Mouse (Mus musculus): ENCODE measurements around the gene Gm49450. TPM values are rescaled to one million over a fixed set of nuclear protein-coding genes. Genes with fewer than 3 reads are reported as not detected.
A peak's percentile ranks its signal among the peaks of the same experiment; 100 is the strongest.
"Not testable (repeated sequence)": the region's sequence is repeated elsewhere in the genome, so short reads cannot be mapped to it uniquely, and the experiment has no call there.

The Gm49450 gene
- total RNA-seq, 2 experiments from 2014 or later, result not detected

DNA sequence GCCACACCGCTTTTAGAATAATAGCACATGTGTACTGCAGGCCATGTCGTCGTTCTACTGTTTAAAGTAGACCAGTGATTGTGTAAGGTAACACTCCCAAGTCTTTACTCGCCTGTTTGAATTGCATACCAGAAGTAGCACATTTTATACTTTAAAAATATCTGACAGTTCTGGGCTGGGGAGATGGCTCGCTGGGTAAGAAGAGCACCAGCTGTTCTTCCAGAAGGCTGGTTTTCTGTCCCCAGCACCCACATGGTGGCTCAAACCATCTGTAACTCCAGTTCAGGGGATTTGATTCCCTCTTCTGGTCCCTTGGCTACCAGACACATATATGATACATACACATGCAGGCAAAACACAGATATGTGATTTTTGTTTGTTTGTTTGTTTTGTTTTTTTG, 4.1 kb upstream of the Gm49450 start:
- DNase-seq (ENCODE audit: low spot score in 2 of 2), result no peak

DNA sequence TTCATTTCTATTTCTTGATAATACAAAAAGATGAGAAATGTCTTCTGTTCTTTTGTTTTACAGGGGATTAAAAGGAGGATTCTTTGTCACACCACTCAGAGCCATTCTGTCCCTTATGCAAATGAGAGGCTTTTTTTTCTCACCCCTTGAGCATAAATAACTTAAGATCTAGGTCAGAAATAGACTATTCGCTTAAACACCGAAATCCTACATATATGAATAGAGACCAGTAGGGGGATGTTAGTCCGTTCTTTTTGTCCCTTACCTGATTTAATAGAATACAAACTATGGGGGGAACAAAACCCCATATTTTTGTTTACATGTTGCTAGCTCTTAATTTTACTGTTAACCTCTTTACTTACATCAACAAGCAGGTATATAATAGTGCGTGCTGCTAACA, 2.6 kb upstream of the Gm49450 start:
- DNase-seq (ENCODE audit: low spot score in 2 of 2), result no peak

DNA sequence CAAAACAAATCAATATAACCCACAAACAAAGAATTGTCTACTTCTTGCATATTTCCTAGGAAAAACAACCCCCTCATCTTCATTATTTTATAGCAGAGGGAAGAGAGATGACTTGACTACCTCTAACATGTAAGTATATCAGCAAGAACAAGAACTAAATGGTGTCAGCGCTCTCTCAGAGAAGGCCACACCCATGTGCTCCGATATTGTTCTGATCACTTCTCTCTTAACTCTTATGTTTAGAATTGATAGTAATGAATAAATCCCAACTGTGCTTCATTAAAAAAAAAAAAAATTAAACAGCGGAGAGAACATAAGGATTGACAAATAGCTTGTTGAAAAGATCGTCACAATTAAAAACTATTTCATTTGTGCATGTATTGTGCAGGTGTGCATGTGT, 2.0 kb upstream of the Gm49450 start:
- DNase-seq (ENCODE audit: low spot score in 2 of 2), result no peak

- DNase-seq (ENCODE audit: low spot score in 2 of 2), result no peak
Observed at GRCm38 (mm10) chr15:98954425-98955253, 1.3 kb upstream of the Gm49450 start.

DNA sequence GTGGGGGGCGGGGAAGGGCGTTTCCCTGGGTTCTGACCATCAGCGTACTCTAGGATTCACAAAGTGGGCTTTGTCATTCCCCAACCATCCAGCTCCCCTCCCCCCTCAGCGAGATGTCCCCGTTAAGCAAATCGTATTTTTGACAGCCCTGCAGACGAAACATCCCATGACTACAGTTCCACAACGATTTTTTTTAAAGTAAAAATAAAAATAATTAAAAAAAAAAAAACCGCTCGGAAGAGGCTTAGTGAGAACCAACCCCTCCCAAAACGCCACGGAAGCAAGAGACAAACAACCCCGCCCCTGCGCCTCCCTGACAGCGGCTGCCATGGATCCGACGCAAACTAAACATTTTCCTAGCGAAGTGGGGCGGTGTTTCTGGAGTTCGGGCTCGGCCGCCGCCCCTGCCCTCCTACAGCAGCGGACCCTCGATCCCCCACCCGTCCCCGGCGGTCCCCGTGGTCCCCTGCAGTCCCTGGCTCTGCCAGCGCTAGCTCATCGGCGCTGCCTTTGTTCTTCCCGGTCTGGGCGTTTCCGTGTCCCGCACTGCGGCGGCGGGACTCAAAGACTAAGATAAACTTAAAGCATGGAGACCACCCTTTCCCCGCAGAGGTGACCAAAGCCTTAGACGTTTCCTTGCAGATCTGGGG, 475 bp downstream of the Gm49450 start:
- peak; percentile 65 to 72 for DNase-seq (ENCODE audit: low spot score in 2 of 2)

GRCm38 (mm10) chr15:98952063-98952455, 1.3 kb downstream of the Gm49450 start:
- DNase-seq (ENCODE audit: low spot score in 2 of 2), result no peak

- DNase-seq (ENCODE audit: low spot score in 2 of 2), result not testable (repeated sequence)
Observed at GRCm38 (mm10) chr15:98951122-98952062, 2.0 kb downstream of the Gm49450 start.

DNA sequence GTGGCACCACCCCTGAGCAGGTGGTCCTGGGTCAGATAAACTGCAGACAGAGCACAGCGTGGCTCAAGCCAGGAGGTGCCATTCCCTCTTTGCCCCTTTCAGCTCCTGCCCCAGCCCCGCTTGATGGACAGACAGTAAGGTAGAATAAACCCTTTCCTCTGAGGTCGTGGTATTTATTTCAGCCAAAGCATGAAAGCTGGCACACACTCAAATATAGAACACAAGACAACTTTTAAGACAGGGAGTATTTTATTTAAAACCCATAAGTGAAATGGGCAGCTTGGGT, 3.8 kb downstream of the Gm49450 start:
- no peak for DNase-seq (ENCODE audit: low spot score in 2 of 2)

- DNase-seq (ENCODE audit: low spot score in 2 of 2), result no peak
Observed at GRCm38 (mm10) chr15:98948857-98949606, 4.3 kb downstream of the Gm49450 start.

- no peak for DNase-seq (ENCODE audit: low spot score in 2 of 2)
Observed at GRCm38 (mm10) chr15:98948382-98948781, 5.0 kb downstream of the Gm49450 start.

DNA sequence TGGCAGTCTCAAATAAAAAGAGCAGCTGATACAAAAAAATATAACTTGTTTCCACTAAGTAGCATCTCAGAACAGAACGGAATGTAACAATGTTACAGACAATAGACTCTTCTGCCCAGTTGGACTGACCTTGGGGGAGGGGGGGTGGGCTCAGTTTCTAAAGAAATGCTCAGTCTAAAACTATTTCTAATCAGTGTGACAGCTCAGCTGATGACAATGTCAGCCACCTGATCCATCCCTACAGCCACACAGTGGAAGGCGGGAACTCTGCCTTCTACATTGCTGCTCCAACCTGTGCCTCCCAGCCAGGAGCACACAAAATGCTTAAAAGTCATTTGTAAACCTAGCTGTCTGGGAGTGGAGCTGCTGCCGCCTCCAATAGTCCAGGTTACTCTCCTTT, 5.5 kb downstream of the Gm49450 start:
- DNase-seq (ENCODE audit: low spot score in 2 of 2), result no peak

- DNase-seq (ENCODE audit: low spot score in 2 of 2), result no peak
Observed at GRCm38 (mm10) chr15:98943133-98943532, 10.2 kb downstream of the Gm49450 start.

GRCm38 (mm10) chr15:98942081-98942480, 11.3 kb downstream of the Gm49450 start:
- no peak for DNase-seq (ENCODE audit: low spot score in 2 of 2)

DNA sequence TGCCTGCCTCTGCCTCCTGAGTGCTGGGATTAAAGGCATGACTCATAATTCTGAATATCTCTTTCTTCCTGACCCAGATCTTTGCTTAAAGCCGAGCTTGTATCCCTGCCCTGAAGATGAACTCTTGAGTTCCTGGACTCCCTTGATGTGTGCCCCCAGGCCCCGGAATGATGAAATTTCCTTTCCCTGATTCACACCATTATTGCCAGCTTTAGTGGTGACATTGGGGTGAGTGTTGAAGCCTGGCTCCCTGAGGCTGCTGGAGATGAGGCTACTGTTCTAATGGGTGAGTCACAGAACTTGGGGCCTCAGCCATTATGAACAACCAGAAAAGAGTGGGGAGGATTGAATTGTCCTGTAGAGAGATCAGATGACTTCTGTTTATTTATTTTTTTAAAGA, 11.8 kb downstream of the Gm49450 start:
- no peak for DNase-seq (ENCODE audit: low spot score in 2 of 2)

DNA sequence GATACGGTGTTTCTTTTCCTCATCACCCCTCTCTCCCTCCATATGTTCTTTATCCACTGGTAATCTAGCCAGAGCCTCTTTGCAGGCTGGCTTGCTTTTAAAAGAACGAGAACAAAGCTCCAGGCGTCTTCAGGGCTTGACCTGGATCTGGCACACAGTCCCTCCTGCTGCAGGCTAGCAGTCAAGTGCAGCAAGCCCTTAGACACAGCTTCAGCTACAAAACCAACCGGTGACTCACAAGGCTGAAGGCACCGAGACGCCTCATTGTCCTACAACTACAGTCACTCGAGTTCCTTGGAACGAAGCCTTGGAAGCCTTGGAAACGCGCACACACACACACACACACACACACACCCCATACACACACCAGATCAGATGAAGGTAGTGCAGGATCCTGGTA, 12.5 kb downstream of the Gm49450 start:
- DNase-seq (ENCODE audit: low spot score in 2 of 2), result no peak

DNA sequence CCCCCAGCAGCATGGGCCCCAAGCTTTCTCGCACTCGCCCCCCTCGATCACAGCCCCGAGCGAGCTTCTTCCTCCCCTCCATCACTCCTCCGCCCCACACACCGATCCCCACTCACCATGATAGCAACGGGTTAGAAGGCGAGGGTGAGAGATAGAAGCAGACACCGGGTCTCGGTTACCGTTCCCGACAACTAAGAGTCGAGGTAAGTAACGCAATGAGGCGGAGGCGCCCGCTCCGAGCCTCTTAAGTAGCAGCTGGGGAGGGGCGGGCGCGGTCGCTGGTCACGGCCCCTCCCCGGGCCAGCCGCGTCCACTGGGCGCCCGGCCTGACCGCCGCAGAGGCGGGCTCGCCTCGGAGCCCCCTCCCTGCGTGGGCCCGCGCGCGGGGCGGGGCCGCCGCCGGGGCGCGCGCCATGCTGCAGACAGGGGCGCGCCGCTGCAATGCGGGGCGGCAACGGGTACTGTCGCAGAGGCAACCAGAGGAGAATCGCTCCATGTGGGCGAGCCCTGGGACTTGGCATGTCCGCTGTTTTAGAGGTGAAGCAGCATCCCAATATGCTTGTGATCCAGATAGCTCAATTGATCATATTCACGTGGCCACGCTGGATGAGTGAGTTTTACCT, 19.0 kb downstream of the Gm49450 start, which contains the start of gene Tuba1b:
Gene Tuba1b, minus strand, starts transcription at position 349 of the 623 bp plus-strand sequence.
- peak; percentile 90 to 92 for DNase-seq (ENCODE audit: low spot score in 2 of 2)

GRCm38 (mm10) chr15:98933833-98934216, 19.5 kb downstream of the Gm49450 start:
- peak; percentile 90 to 94 for DNase-seq (ENCODE audit: low spot score in 2 of 2)

GRCm38 (mm10) chr15:98933004-98933671, 20.2 kb downstream of the Gm49450 start:
- DNase-seq (ENCODE audit: low spot score in 2 of 2), result not testable (repeated sequence)

DNA sequence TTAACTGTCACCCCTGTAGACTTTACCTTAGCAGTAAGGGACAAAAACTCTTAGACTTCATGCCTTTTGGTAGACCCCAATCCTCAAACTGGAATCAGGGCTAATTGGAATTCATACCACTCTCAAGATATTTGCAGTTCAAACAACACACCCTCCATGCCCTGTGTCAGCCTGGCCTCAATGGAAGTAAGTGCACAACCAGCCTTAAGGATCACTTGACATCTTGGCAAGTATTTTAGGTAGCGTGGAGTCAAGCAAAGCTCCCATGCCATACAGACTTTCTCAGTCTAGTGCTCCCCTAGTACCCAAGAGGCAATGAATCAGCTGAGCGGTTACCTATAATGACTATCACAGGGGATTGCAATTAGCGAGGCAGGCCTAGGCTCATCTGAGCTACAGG, 22.4 kb downstream of the Gm49450 start:
- DNase-seq (ENCODE audit: low spot score in 2 of 2), result no peak
